Mouse (Mus musculus) testis, postnatal 10 days (tissue): ENCODE measurements around the gene 5730522E02Rik.

ENCODE experiments used
- DNase-seq: peaks from one replicate; pipeline ENCODE4 v3.0.0; 2021; ENCODE audit warnings: low spot score

Gene 5730522E02Rik

GRCm38 (mm10) chr11:25670018-25670417 is 540.5 kb downstream of the 5730522E02Rik start:
- no peak for DNase-seq

- no peak for DNase-seq
Observed at GRCm38 (mm10) chr11:25664562-25665104, 545.9 kb downstream of the 5730522E02Rik start.

- DNase-seq: no peak
Observed at GRCm38 (mm10) chr11:25646282-25646681, 564.3 kb downstream of the 5730522E02Rik start.

GRCm38 (mm10) chr11:25644767-25645622 is 565.6 kb downstream of the 5730522E02Rik start:
- no peak for DNase-seq

- no peak for DNase-seq
Observed at GRCm38 (mm10) chr11:25606886-25607285, 603.7 kb downstream of the 5730522E02Rik start.

- no peak for DNase-seq
Observed at GRCm38 (mm10) chr11:25600030-25600429, 610.5 kb downstream of the 5730522E02Rik start.

GRCm38 (mm10) chr11:25595303-25595702 is 615.3 kb downstream of the 5730522E02Rik start:
- DNase-seq: no peak

GRCm38 (mm10) chr11:25594780-25595179 is 615.8 kb downstream of the 5730522E02Rik start:
- no peak for DNase-seq

GRCm38 (mm10) chr11:25592268-25592667 is 618.3 kb downstream of the 5730522E02Rik start:
- DNase-seq: no peak

- no peak for DNase-seq
Observed at GRCm38 (mm10) chr11:25590215-25590614, 620.3 kb downstream of the 5730522E02Rik start.

- DNase-seq: no peak
Observed at GRCm38 (mm10) chr11:25589509-25589908, 621.1 kb downstream of the 5730522E02Rik start.

- no peak for DNase-seq
Observed at GRCm38 (mm10) chr11:25574129-25574465, 636.5 kb downstream of the 5730522E02Rik start.

GRCm38 (mm10) chr11:25573408-25574128 is 637.0 kb downstream of the 5730522E02Rik start:
- no peak for DNase-seq

- no peak for DNase-seq
Observed at GRCm38 (mm10) chr11:25571396-25571795, 639.2 kb downstream of the 5730522E02Rik start.
